Mouse (Mus musculus): Measurements from ENCODE around the gene Tsc1. TPM values are rescaled to one million over a fixed set of nuclear protein-coding genes. Genes with fewer than 3 reads are reported as not detected.
A peak's percentile ranks its signal among the peaks of the same experiment; 100 is the strongest.

Gene Tsc1
- 13.0 and 16.9 TPM in 2 replicates for total RNA-seq (2015; ENCODE audit: low replicate concordance)
- total RNA-seq (2017; ENCODE audit: low replicate concordance) = 20.0 and 24.8 TPM in 2 replicates

DNA sequence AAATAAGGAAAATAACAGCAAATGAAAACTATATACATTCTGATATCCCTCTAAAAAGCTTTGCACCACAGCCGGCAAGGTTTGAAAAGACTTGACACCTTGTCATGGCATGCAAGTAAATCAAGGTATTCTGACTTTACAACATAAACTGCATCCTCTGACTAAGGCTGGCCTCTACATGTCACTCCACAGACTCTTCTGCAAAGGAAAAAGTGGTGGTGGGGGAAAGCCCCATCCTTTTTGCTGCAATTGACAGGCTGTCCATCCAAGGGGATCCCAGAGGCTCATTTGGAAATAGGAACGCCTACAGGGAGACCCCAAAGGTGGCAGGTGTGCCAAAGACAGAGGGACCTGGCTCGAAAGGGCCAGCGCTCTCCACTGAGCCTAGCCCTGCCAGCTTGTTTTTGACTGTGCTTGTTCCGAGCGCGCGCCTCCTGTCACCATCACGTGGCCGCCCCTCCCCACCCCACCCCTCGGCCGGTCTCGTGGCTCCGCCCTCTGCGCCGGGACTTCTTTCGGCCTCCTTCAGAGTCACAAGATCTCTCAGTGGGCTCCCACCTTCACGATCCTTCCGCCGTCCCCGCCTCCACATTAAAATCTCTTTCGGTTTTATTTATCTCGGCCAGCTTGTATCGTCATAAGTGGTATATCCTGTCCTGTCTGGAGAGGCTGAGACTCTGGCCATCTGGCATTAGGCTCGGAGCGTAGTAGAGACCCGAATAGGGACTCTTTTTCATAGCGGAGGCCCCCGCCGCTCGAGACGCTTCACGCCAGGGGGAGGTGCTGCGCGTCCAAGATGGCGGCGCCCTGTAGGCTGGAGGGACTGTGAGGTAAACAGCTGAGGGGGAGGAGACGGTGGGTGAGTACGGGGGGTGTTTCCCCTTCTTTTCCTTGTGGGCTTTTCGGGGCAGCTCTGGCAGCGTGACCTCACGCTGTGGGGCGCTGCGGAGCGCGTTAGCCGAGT is at the start of gene Tsc1:
Gene Tsc1 (plus strand): TSS at position 768 of the 964 bp plus-strand sequence.
- ATAC-seq (replicated peaks; ENCODE audit: low FRiP score, poor library complexity, severe bottlenecking) = peak; percentile 96

DNA sequence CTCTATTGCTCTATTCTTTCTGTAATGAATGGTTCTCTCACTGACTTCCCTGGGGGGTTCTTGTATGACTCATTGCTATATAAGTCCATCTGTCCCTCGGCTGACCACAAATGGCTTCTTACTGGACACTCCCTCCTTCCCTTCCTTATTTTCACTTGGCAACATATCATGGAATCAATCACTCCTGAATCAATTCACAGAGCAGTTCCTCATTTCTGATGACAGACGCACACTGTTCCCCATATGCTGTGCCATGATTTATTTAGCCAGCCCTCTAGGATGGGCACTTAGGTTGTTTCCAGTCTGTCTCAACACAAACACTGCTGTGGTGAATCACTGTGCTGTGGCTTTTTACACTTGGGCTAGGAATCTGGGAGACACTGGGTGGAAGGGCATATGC is 49.5 kb upstream of the Tsc1 start:
- no peak for ATAC-seq (replicated peaks; ENCODE audit: low FRiP score, poor library complexity, severe bottlenecking)

DNA sequence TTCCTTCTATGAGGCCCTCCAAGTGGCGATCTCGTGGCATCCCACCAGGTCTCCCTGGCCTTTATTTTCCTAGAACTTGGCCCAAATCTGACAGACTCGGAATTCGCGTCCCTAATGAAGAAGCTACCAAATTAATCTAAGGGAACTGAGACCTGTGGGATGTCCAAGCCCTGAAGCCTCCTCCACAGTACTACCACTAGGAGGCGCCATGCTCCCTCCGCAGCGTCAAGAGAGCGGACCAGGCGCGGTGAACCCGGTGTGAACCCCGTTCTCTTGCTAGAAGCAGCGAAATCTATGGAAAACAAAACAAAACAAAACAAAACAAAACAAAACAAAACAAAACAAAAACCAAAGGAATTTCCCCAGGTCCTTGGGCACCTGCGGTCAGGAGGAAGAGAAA is 48.2 kb upstream of the Tsc1 start:
- peak; percentile 80 for ATAC-seq (replicated peaks; ENCODE audit: low FRiP score, poor library complexity, severe bottlenecking)

DNA sequence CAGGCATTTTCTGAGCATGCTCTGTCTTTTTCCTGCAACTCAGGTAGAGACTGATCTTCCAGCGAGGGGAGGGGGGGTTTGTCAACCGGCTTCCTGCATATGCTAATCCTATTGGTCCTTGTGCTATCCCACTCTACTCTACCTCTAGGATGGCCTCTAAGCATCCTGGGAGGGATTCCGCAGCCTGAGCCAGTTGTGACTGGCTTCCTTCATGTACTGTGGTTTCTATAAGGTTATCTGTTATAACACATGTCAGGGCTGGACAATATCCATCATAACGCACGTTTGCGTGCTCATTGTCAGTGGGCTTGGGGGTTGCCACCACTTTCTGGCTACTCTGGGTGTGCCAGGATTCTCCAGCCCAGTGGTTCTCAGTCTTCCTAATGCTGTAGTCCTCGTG is 45.0 kb upstream of the Tsc1 start:
- peak; percentile 64 for ATAC-seq (replicated peaks; ENCODE audit: low FRiP score, poor library complexity, severe bottlenecking)

DNA sequence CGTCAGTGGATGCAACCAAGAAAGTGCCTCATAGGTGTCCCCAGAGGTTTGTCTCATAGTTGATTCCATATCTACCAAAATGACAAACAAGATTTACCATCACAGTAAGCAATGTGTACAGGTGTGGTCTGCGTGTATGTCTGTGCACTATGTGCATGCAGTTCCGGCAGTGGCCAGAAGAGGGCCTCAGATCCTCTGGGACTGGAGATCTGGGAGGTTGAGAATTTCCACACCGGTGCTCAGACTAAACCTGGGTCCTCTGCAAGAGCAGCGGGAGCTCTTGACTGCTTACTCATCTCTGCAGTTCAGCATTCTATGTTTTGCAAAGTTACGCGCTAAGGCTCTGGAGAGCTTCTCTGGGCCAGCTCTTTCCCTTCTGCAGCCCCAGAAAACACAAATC is 44.0 kb upstream of the Tsc1 start:
- no peak for ATAC-seq (replicated peaks; ENCODE audit: low FRiP score, poor library complexity, severe bottlenecking)

DNA sequence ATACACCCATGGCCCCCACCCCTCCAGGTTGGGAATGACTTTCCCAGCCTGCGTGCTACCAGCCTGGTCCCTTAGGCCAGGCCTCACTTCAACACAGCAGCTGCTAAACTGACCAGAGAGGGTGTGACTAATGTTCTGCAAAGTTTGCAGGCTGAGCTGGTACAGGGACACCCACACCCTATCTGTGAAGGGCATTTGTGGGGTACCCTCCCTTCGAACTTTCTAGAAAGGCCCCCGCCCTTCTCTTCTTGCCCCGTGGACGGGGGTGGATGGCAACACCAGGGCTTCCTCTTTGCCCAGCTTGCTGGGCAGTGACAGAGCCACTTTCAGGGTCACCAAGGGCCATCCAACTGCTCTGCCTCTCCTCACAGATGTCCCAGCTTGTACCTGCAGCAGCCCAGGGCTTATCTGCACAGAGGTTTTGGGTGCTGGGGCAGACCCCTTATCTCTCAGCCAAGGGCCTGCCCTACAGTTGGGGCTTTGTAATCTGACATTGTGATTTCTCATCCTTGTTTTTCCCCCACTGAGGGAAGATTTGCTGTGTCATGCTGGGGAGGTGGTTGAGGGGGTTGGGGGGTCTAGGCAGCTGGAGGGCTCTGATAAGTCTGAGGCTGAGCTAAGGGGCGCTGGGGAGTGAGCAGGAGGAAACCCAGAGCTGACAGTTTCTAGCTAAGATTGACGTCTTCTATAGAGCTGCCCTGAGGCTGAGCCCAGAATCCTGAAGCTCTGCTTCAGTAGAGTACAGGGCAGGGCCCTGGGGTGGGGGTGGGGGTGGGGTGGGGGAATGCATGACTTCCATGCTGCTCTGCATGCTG is 43.1 kb upstream of the Tsc1 start:
- peak; percentile 16 for ATAC-seq (replicated peaks; ENCODE audit: low FRiP score, poor library complexity, severe bottlenecking)

DNA sequence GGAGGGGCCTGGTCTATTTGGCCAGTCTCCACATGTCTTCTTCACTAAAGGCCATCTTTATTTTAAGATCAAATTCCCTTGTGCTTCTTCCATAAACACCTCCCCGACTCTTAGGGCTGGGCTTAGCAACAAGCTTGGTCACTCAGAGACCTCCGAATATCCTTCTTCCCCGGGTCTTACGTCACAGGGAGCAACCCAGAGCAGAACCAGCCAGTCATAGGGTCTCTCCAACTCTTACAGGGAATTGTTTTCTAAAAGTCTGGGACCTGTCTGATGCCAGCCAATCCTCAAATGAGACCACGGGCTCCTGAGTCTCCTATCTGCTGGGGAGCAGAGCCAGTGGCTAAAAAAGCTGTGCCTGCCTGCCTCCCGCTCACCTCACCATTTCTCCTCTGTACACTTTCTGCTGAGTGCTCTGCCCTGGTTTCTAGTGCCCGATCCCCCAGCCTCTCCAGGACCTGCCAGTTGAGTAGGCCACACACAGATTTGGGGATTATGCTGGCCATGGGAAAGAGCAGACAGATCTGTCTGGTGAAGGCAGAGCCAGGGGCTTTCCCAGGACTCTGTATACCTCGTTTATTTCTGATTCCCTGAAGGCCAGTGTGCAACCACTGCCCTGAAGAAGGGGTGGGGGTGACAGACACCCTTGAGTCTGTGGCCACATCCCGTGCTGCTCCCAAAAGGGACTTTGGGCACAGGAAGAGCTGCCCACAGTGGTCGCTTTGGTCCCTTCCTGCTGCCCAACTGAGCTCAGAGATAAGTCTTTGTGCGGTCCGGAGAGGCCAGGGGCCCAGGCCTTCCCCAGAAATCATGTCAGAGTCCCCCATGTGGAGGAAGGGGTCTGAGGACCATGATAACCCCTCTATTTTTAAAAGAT is 42.1 kb upstream of the Tsc1 start:
- ATAC-seq (replicated peaks; ENCODE audit: low FRiP score, poor library complexity, severe bottlenecking) = no peak

DNA sequence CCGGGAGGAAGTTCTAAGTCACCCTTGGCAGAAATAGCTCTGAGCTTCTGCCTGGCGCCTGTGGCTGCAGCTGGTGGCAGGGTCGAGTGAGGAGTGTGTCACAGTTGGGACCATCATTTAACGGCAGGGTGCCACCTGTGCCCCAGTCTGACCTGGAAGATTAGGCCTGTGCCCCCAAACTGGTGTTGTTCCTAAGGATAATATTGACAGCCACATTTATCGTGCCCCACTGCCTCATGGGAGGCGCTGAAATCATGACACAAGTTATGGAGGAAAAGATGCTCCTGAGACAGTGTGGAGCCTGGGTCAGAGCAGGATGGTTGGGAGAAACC is 41.5 kb upstream of the Tsc1 start:
- no peak for ATAC-seq (replicated peaks; ENCODE audit: low FRiP score, poor library complexity, severe bottlenecking)

DNA sequence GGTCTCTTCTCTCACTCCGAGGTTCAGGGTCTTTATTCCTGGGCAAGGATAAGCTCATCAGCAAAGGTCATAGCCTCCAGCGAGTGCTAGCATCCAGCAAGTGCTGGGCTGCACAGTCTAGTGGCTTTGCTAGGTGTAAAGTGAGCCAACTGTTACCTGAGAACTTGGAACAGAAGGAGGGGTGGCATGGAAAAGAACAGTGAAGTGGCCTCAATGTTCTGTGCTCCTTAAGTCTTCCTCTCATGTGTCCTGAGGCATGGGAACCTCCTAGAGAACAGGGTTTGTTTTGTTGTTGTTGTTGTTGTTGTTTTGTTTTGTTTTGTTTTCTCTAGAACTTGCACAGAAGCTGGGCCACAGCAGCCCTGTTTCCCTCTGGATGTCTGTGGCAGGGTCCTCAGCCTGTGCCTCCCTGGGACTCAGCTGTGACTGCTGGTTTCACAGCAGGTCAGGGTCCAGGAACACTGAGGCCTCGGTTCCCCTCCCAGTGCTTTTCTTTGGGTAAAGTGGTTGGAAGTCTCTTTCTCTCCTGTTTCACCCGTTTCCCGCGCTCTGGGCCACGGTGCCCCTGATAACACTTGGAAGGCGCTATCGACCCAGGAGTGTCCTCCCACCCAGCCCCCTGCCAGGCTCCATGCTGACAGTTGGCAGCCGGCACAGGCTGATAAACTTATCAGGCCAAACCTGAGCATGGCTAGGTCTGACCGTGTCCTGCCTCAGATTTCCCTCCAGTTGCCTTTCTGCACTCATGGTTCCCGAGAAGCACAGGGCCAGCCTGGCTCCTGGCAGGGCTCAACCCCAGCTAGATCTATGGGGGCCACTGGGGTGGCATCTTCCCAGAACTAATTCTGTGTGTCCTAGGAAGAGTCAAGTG is 39.1 kb upstream of the Tsc1 start:
- ATAC-seq (replicated peaks; ENCODE audit: low FRiP score, poor library complexity, severe bottlenecking) = peak; percentile 85

DNA sequence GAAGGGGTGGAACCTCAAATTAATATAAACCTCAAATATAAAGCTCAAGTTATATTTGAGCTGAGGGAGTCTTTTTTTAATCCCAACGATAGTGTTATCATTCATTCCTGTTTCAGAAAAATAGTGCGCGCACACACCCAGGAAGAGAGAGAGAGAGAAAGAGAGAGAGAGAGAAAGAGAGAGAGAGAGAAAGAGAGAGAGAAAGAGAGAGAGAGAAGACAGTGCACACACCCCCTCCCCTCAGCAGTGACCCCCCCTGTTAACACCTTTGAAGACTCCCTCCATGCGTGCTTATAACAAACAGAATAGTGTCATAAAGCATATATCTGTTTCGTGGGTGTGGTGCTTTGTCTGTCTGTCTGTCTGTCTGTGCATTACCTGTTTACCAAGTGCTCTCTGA is 37.5 kb upstream of the Tsc1 start:
- ATAC-seq (replicated peaks; ENCODE audit: low FRiP score, poor library complexity, severe bottlenecking) = no peak

DNA sequence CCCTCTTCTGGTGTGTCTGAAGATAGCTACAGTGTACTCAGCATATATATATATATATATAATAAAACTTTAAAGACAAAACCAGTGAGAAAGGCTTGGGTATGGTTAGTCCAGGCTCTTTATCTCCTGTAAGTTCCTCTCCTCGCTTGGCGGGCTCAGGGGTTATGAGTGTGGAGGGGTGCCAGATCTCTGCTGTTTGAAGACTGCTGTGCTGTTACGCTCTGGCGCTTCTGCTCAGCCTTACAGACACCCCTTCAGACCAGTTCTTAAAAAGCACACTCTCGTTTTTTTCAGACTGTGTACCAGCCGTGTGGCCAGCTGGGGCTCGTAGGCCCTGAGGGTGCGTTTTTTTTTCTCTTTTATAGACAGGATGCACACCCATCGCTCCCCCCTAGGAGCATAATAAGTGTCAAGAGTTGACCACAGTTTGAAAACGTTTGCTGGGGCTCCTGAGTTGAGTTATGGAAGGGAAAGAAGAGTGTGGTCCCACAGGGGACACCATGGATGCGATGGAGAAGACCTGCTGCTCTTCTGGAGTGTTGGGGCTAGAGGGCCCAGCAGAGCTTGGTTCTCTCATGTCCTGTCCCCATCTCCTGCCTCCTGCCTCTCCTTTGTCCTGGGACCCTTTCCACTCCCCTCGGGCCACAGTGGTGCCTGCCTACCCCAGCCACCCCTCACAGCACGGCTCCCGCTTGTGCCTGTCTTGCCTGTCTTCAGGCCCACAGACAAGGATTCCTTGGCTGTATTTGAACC is 35.1 kb upstream of the Tsc1 start:
- ATAC-seq (replicated peaks; ENCODE audit: low FRiP score, poor library complexity, severe bottlenecking) = no peak

DNA sequence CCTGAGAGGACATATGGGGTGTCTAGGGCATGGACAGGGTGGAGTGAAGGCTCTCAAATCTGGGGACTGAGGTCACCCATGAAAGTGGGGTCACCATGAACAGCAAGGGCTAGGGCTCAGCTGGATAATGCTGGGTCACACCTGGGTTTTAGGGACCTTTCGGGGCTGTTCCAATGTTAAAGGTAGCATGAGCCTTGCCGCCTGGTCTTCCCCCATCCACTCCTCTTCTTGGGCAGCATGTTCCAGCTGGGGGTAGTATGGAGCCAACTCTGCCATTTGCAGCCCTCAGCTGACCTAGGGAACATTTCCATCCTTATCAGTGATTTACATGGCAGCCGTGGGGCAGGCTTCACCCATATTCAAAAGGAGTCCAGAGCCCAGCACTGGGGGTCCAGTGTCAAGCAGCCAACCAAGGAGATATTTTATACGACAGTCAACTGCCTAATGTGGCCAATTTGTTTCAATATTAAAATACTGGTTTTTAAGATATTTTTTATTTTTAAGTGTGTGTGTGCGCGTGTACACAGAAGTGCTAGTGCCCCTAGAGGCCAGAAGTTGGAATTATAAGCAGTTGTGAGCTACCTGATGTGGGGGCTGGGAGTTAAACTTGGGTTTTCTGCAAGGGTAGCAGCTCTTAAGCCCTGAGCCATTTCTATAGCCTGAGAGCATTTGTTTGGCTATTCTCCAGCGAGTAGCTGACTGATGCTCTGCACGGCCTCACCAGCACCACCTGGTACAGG is 34.3 kb upstream of the Tsc1 start:
- ATAC-seq (replicated peaks; ENCODE audit: low FRiP score, poor library complexity, severe bottlenecking) = peak; percentile 43; the same call in 1 of the 2 replicates

DNA sequence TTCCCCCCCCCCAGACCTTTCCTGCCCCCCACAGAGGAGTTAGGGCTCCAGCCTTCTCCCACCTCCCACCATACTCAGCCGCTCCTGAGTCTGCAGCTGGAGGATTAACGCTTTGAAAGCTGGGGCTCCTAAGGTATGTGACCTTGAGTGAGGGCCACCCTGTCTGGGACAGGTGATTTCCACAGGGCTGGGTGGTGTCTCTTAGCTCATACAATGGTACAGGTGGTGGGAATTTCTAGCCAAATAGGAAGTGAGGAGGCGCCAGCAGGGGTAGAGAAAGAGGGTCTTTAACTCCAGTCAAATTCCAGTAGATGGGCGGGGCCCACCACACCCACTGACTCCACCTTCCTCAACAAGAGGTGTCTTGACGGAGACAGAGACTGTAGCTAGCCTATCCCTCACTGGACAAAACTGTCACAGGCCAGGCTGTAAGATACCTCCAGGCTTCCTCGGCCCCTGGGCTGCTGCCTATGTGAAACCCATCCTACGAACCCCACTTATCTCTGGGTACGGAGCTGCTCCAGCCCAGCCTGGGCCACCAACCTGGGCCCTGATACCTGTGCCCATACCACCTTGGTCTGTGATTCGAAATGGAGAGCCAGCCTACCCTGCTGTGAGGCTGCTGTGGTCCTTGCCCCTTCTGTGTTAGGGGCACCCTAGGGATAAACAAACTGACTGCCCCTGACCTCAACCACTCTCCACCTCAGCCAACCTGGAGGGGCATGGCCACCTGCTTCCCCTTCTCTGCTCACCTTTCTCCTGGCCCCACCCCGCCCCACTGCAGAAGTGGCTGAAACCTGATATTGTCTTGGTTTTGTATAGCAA is 33.5 kb upstream of the Tsc1 start:
- ATAC-seq (replicated peaks; ENCODE audit: low FRiP score, poor library complexity, severe bottlenecking) = peak; percentile 72

DNA sequence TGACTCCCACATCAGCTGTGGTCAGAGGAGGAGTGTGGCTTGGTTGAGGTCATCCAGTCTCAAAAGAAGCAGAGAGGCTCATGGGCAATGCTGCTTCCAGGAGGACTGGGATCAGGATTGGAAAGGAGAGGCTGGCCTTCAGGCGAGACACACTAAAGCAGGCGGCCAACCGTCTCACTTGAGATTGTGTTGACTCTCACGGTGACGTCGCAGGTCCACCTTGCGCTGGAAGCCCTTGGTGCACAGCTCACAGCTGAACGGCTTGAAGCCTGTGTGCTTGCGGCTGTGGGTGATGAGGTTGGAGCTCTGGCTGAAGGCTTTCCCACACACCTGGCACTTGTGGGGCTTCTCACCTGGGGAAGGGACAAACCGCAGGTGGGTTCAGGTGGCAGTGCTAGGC is 31.2 kb upstream of the Tsc1 start:
- ATAC-seq (replicated peaks; ENCODE audit: low FRiP score, poor library complexity, severe bottlenecking) = no peak

DNA sequence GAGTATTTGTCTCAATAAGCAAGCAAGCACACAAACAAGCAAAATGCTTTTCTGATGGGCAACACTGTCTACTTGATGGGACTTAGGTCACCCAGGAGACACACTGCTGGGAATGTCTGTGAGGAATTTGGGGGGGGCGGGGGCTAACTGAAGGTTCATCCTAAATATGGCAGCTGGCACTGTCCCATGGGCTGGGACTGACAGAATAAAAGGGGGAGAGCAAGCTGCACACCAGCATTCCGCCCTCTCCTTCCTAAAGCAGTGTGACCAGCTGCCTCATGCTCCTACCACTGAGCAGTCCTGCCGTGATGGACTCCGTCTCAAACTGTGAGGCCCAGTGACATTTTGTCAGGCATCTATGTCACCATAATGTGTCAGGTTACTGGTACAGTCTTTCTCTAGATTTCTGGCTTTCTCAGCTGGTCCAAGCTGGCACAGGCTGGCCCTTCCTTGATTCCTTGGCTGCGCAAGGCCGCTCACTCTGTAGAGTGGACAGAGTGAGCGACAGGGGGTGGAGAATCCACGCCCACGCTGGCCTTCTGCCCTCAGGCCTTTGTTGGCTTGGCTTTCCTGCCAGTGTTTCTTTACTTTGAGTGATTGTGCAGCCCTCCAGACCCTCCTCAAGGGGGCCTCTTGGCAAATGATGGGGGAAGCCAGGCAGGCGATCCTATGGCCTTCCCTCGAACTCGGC is 30.2 kb upstream of the Tsc1 start:
- ATAC-seq (replicated peaks; ENCODE audit: low FRiP score, poor library complexity, severe bottlenecking) = no peak

DNA sequence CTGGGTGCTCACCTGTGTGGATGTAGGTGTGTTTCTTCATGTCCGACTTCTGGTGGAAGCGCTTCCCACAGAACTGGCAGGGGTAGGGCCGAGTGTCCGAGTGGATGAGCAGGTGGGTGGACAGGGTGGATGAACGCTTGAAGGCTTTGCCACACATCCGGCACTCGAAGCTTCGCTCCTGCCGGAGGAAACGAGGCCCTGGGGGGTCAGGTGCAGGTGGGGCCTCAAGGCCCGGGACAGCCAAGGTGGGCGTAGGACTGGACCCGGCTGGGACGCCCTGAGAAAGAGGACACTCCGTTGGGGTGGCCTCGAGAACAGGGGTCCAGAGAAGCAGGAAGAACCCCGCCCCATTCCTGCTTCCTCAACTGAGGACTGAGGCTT is 29.6 kb upstream of the Tsc1 start:
- ATAC-seq (replicated peaks; ENCODE audit: low FRiP score, poor library complexity, severe bottlenecking) = no peak
